In genomic region chr5:32413083-32413482, GRCm38 (mm10) we compare ENCODE assay signal across 11 mouse cellular contexts. TPM values are rescaled to one million over a fixed set of nuclear protein-coding genes. Genes with fewer than 3 reads are reported as not detected.
DNase-seq lines count a peak whose midpoint lies in the region; ATAC-seq and TF ChIP-seq lines count a peak whose summit lies in the region.
"Had no signal": no experiment of that assay in that cellular context is flagged by ENCODE, and none has a peak within 500 bp of the region (broad histone marks: within the 10 kb centered on the region; RNA-seq: fewer than 3 reads in every experiment).

No protein-coding gene starts in this region.

- H3K4me1 ChIP-seq in hindbrain, postnatal 0 days (ENCODE audit: insufficient read depth, low read length): peaks cover 8% of the 10 kb centered on the region; the same call in 1 of the 2 replicates
- H3K4me1 ChIP-seq in hindbrain, embryonic 14.5 days (replicated peaks; ENCODE audit: control insufficient read depth, insufficient read depth, low read length): 0 out of 2 replicates have a peak, but pooled peaks cover 5% of the 10 kb centered on the region

- H3K9ac ChIP-seq in hindbrain, postnatal 0 days (replicated peaks; ENCODE audit: low read length): no peak overlapping the region
- no peak overlapping the region for H3K9ac ChIP-seq in hindbrain, embryonic 14.5 days
- H3K9ac ChIP-seq: liver, embryonic 15.5 days; neural tube, embryonic 13.5 days had no signal

- no peak overlapping the region for H3K4me2 ChIP-seq in hindbrain, postnatal 0 days (ENCODE audit: low read depth, low read length)
- H3K4me2 ChIP-seq in hindbrain, embryonic 14.5 days (replicated peaks): no peak overlapping the region
- H3K4me2 ChIP-seq: liver, embryonic 15.5 days; neural tube, embryonic 13.5 days had no signal

- no peak overlapping the region for H3K4me3 ChIP-seq in hindbrain, postnatal 0 days (ENCODE audit: low read length)
- no peak overlapping the region for H3K4me3 ChIP-seq in hindbrain, embryonic 14.5 days (replicated peaks; ENCODE audit: low read length)
- H3K4me3 ChIP-seq: liver, embryonic 15.5 days; neural tube, embryonic 13.5 days had no signal

- peak; percentile 32; the same call in 1 of the 2 replicates for ATAC-seq in hindbrain, postnatal 0 days
- ATAC-seq in hindbrain, embryonic 14.5 days (ENCODE audit: low FRiP score): no peak
- ATAC-seq in megakaryocyte progenitor cell, adult 5-6 weeks (replicated peaks; ENCODE audit: poor library complexity): no peak
- ATAC-seq: activated CD4-positive, CD25-positive, alpha-beta regulatory T cell, adult 4 months had no signal

- H3K36me3 ChIP-seq in hindbrain, postnatal 0 days (ENCODE audit: insufficient read depth, low read length): no peaks in the 10 kb centered on the region
- H3K36me3 ChIP-seq in hindbrain, embryonic 14.5 days (replicated peaks; ENCODE audit: control insufficient read depth, insufficient read depth): no peaks in the 10 kb centered on the region
- H3K36me3 ChIP-seq: liver, embryonic 15.5 days; neural tube, embryonic 13.5 days had no signal

- no peak for TF ChIP-seq POLR2A in brain, embryonic 14.5 days (IDR thresholded peaks at IDR 0.05; ENCODE audit: borderline replicate concordance, extremely low read depth, insufficient read depth, insufficient read length, poor library complexity, severe bottlenecking)

- peak overlapping the region; percentile 16; the same call in 1 of the 2 replicates for H3K27ac ChIP-seq in hindbrain, postnatal 0 days
- no peak overlapping the region for H3K27ac ChIP-seq in hindbrain, embryonic 14.5 days
- H3K27ac ChIP-seq: liver, embryonic 15.5 days had no signal

- TF ChIP-seq CTCF in hindbrain, postnatal 0 days (IDR thresholded peaks at IDR 0.05; ENCODE audit: low read depth): no peak
- TF ChIP-seq CTCF in brain, embryonic 14.5 days (IDR thresholded peaks at IDR 0.05; ENCODE audit: borderline replicate concordance, extremely low read depth, insufficient read depth, insufficient read length): no peak

- WGBS in hindbrain, postnatal 0 days: 42% methylated on average over 2 of the region's 2 CpGs
- WGBS in hindbrain, embryonic 14.5 days: 73% methylated on average over 2 of the region's 2 CpGs

- H3K27me3 ChIP-seq in hindbrain, postnatal 0 days (ENCODE audit: insufficient read depth, low read length): no peaks in the 10 kb centered on the region
- no peaks in the 10 kb centered on the region for H3K27me3 ChIP-seq in hindbrain, embryonic 14.5 days (ENCODE audit: control insufficient read depth, insufficient read depth, low read length)
- H3K27me3 ChIP-seq: liver, embryonic 15.5 days; neural tube, embryonic 13.5 days had no signal

- DNase-seq in hindbrain, postnatal 0 days (ENCODE audit: low spot score): peak; percentile 45
- DNase-seq in hindbrain, embryonic 14.5 days (ENCODE audit: low spot score): no peak
- DNase-seq in brain, embryonic 14.5 days (ENCODE audit: low read depth): peak; percentile 68
- DNase-seq in heart, adult 8-10 months (ENCODE audit: low spot score): peak; percentile 51
- peak; percentile 49 for DNase-seq in kidney, postnatal 14 days
- no peak for DNase-seq in cerebellum, adult 8-10 months
- DNase-seq in cerebellum, adult 11-12 months: no peak

- no peaks in the 10 kb centered on the region for H3K9me3 ChIP-seq in hindbrain, postnatal 0 days (ENCODE audit: low read length)
- no peaks in the 10 kb centered on the region for H3K9me3 ChIP-seq in hindbrain, embryonic 14.5 days (ENCODE audit: control insufficient read depth, low read length)
- H3K9me3 ChIP-seq: liver, embryonic 15.5 days; neural tube, embryonic 13.5 days had no signal

RNA-seq across cellular contexts. Expression of gene Ppp1cb, which starts 45.6 kb away (rescaled TPM):
- 109 and 110 TPM in 2 replicates for total RNA-seq in hindbrain, postnatal 0 days (2014; rRNA removed)
- 199 TPM in 2 replicates for polyA plus RNA-seq in hindbrain, postnatal 0 days (2015; fragmentation: Nextera tagmentation; extraction: Ambion mirVana)
- 231 and 251 TPM in 2 replicates for polyA plus RNA-seq in hindbrain, embryonic 14.5 days (2014; fragmentation: Nextera tagmentation; extraction: Ambion mirVana)
- polyA plus RNA-seq in brain, embryonic 14.5 days (2012; rRNA removed): 167 and 198 TPM in 2 replicates
- 100 to 1,000 TPM; 400 to 449 (median 432) TPM for total RNA-seq in heart, adult 8-10 months (2022)
- total RNA-seq in megakaryocyte progenitor cell, adult 5-6 weeks (2015): 194 and 216 TPM in 2 replicates
- total RNA-seq in megakaryocyte progenitor cell, adult 5-6 weeks (2017): 271 and 283 TPM in 2 replicates

Comparison
In these comparisons a context has a peak if more than half of its experiments do, and no peak if none do; other contexts are left out.
1. DNase-seq: peak in hindbrain, postnatal 0 days (single experiment), brain, embryonic 14.5 days (single experiment), heart, adult 8-10 months (single experiment) and kidney, postnatal 14 days (single experiment); none in hindbrain, embryonic 14.5 days (single experiment), cerebellum, adult 8-10 months (single experiment) and cerebellum, adult 11-12 months (single experiment).